8 mouse cellular contexts compared by ENCODE assay signal in the genomic region with DNA sequence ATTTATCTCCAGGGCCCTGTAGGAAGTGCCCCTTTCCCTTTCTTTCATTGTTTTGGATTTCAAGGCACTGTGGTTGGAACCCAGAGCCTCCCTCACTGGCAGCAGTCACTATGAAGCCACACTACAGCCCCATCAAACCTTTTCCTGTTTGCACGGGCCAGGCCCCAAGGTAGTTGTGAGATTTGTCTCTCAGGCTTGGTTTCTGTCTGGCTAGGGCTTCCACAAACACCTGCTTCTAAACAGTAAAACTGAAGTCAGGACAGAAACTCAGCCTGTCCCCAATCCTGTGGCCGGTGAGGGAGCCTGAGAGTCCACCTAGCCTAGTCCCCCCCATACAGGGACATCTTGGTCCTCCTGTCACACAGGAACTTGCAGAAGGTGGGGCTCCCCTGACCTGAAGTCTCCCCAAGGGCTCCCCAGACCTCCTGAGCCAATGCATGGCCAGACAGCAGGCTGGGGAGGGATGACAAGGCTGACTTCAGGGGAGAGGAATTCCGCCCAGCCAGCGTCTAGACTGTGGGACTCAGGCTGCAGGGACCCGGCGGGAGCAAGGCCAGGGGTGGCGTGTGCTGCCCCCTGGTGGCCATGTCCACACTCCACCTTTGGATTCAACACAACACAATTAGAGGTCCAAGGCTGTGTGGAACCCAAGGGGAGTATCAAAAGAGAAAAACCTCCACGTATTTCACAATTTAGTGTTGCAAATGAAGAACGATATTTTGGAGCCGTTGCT. TPM values are rescaled to one million over a fixed set of nuclear protein-coding genes. Genes with fewer than 3 reads are reported as not detected.
A peak's percentile ranks its signal among the peaks of the same experiment; 100 is the strongest.
DNase-seq lines count a peak whose midpoint lies in the region; ATAC-seq and TF ChIP-seq lines count a peak whose summit lies in the region.

No protein-coding gene starts in this region.

- H3K27ac ChIP-seq in heart, embryonic 15.5 days: peak overlapping the region; percentile 66
- no peak overlapping the region for H3K27ac ChIP-seq in kidney, postnatal 0 days
- H3K27ac ChIP-seq in lung, embryonic 15.5 days: peak overlapping the region; percentile 66

- no peak overlapping the region for H3K4me2 ChIP-seq in heart, embryonic 15.5 days
- no peak overlapping the region for H3K4me2 ChIP-seq in kidney, postnatal 0 days (ENCODE audit: low read length)
- H3K4me2 ChIP-seq in lung, embryonic 15.5 days: no peak overlapping the region

- H3K27me3 ChIP-seq in E14TG2a.4 (ENCODE audit: insufficient read depth, low read length): peaks cover 38% of the 10 kb centered on the region
- peaks cover 29% of the 10 kb centered on the region for H3K27me3 ChIP-seq in heart, embryonic 15.5 days
- H3K27me3 ChIP-seq in kidney, postnatal 0 days (ENCODE audit: insufficient read depth, low read length): peaks cover 5% of the 10 kb centered on the region; the same call in 1 of the 2 replicates
- H3K27me3 ChIP-seq in lung, embryonic 15.5 days: peaks cover 41% of the 10 kb centered on the region

- TF ChIP-seq POLR2A in brain, embryonic 14.5 days (IDR thresholded peaks at IDR 0.05; ENCODE audit: borderline replicate concordance, extremely low read depth, insufficient read depth, insufficient read length, poor library complexity, severe bottlenecking): no peak

- H3K36me3 ChIP-seq in E14TG2a.4 (ENCODE audit: insufficient read depth, low read length): no peaks in the 10 kb centered on the region
- no peaks in the 10 kb centered on the region for H3K36me3 ChIP-seq in heart, embryonic 15.5 days
- H3K36me3 ChIP-seq in kidney, postnatal 0 days (ENCODE audit: insufficient read depth, low read length): no peaks in the 10 kb centered on the region
- no peaks in the 10 kb centered on the region for H3K36me3 ChIP-seq in lung, embryonic 15.5 days

- ATAC-seq in erythroblast, adult 5-6 weeks (replicated peaks; ENCODE audit: low FRiP score, poor library complexity, severe bottlenecking): peak; percentile 73
- ATAC-seq in heart, embryonic 15.5 days (replicated peaks; ENCODE audit: insufficient number of reproducible peaks, insufficient read depth, low FRiP score, low read depth): peak; percentile 88
- ATAC-seq in kidney, postnatal 0 days (replicated peaks; ENCODE audit: low FRiP score, low read depth): peak; percentile 73
- peak; percentile 93 for ATAC-seq in lung, embryonic 15.5 days (ENCODE audit: borderline replicate concordance, extremely low read depth, low FRiP score, low TSS enrichment)
- peak; percentile 64 for ATAC-seq in neutrophil, adult 5-6 weeks (ENCODE audit: extremely low read depth, insufficient number of reproducible peaks, low FRiP score, poor library complexity, severe bottlenecking)

- H3K9ac ChIP-seq in heart, embryonic 15.5 days: no peak overlapping the region
- no peak overlapping the region for H3K9ac ChIP-seq in kidney, postnatal 0 days (ENCODE audit: low read depth, low read length)
- no peak overlapping the region for H3K9ac ChIP-seq in lung, embryonic 15.5 days

- no peaks in the 10 kb centered on the region for H3K9me3 ChIP-seq in E14TG2a.4 (ENCODE audit: low read length)
- H3K9me3 ChIP-seq in heart, embryonic 15.5 days (replicated peaks): no peaks in the 10 kb centered on the region
- H3K9me3 ChIP-seq in kidney, postnatal 0 days (replicated peaks; ENCODE audit: low read length): no peaks in the 10 kb centered on the region
- no peaks in the 10 kb centered on the region for H3K9me3 ChIP-seq in lung, embryonic 15.5 days

- peak; percentile 86 for DNase-seq in brain, embryonic 14.5 days (ENCODE audit: low read depth)
- peak; percentile 96 for DNase-seq in kidney, postnatal 0 days (ENCODE audit: low spot score)
- peak; percentile 81 for DNase-seq in thymus, postnatal 0 days (ENCODE audit: low spot score)

- no peak overlapping the region for H3K4me3 ChIP-seq in E14TG2a.4 (replicated peaks; ENCODE audit: low read length)
- no peak overlapping the region for H3K4me3 ChIP-seq in heart, embryonic 15.5 days
- H3K4me3 ChIP-seq in kidney, postnatal 0 days (replicated peaks; ENCODE audit: low read depth, low read length): no peak overlapping the region
- no peak overlapping the region for H3K4me3 ChIP-seq in lung, embryonic 15.5 days

- TF ChIP-seq CTCF in E14TG2a.4 (conservative IDR thresholded peaks at IDR 0.05; ENCODE audit: low read length): peak; percentile 74
- TF ChIP-seq CTCF in brain, embryonic 14.5 days (IDR thresholded peaks at IDR 0.05; ENCODE audit: borderline replicate concordance, extremely low read depth, insufficient read depth, insufficient read length): peak; percentile 96
- TF ChIP-seq CTCF in kidney, postnatal 0 days (IDR thresholded peaks at IDR 0.05; ENCODE audit: low read depth): peak; percentile 98

- 9% methylated on average over 10 of the region's 10 CpGs for WGBS in heart, embryonic 15.5 days
- WGBS in kidney, postnatal 0 days: 10% methylated on average over 10 of the region's 10 CpGs
- 9% methylated on average over 10 of the region's 10 CpGs for WGBS in lung, embryonic 15.5 days

- peaks cover 37% of the 10 kb centered on the region for H3K4me1 ChIP-seq in E14TG2a.4 (replicated peaks; ENCODE audit: low read depth, low read length)
- H3K4me1 ChIP-seq in heart, embryonic 15.5 days (replicated peaks): peaks cover 26% of the 10 kb centered on the region
- H3K4me1 ChIP-seq in kidney, postnatal 0 days (replicated peaks; ENCODE audit: insufficient read depth, low read length): peaks cover 7% of the 10 kb centered on the region; the same call in 1 of the 2 replicates
- H3K4me1 ChIP-seq in lung, embryonic 15.5 days: peaks cover 20% of the 10 kb centered on the region

RNA-seq across cellular contexts. Expression of gene Gng7, which starts 26.9 kb away (rescaled TPM):
- 13.3 and 13.6 TPM in 2 replicates for polyA plus RNA-seq in brain, embryonic 14.5 days (2012; rRNA removed)
- total RNA-seq in erythroblast, adult 5-6 weeks (2015; ENCODE audit: low replicate concordance): not detected in 2 replicates
- not detected in 2 replicates for total RNA-seq in erythroblast, adult 5-6 weeks (2017; ENCODE audit: low replicate concordance)
- 1.1 and 1.9 TPM in 2 replicates for polyA plus RNA-seq in heart, embryonic 15.5 days (2015; fragmentation: Nextera tagmentation; extraction: Ambion mirVana)
- 3.4 TPM in 2 replicates for polyA plus RNA-seq in kidney, postnatal 0 days (2015; fragmentation: Nextera tagmentation; extraction: Ambion mirVana)
- polyA plus RNA-seq in lung, embryonic 15.5 days (2015; fragmentation: Nextera tagmentation; extraction: Ambion mirVana): 5.3 and 6.6 TPM in 2 replicates
- total RNA-seq in neutrophil, adult 5-6 weeks (2017): not detected in 2 replicates
- 1.5 and 1.8 TPM in 2 replicates for polyA plus RNA-seq in thymus, postnatal 0 days (2015; fragmentation: Nextera tagmentation; extraction: Ambion mirVana)

RNA-seq across cellular contexts. Expression of gene Diras1, which starts 37.6 kb away (rescaled TPM):
- 41.5 and 66.5 TPM in 2 replicates for polyA plus RNA-seq in brain, embryonic 14.5 days (2012; rRNA removed)
- total RNA-seq in erythroblast, adult 5-6 weeks (2015; ENCODE audit: low replicate concordance): not detected in 2 replicates
- not detected in 2 replicates for total RNA-seq in erythroblast, adult 5-6 weeks (2017; ENCODE audit: low replicate concordance)
- 0.29 TPM in 1 of 2 replicates, not detected in the other for polyA plus RNA-seq in heart, embryonic 15.5 days (2015; fragmentation: Nextera tagmentation; extraction: Ambion mirVana)
- polyA plus RNA-seq in kidney, postnatal 0 days (2015; fragmentation: Nextera tagmentation; extraction: Ambion mirVana): 0.11 TPM in 1 of 2 replicates, not detected in the other
- 0.11 and 0.30 TPM in 2 replicates for polyA plus RNA-seq in lung, embryonic 15.5 days (2015; fragmentation: Nextera tagmentation; extraction: Ambion mirVana)
- not detected in 2 replicates for total RNA-seq in neutrophil, adult 5-6 weeks (2017)
- polyA plus RNA-seq in thymus, postnatal 0 days (2015; fragmentation: Nextera tagmentation; extraction: Ambion mirVana): 0.04 TPM in 1 of 2 replicates, not detected in the other

RNA-seq across cellular contexts. Expression of gene Slc39a3, which starts 49.4 kb away (rescaled TPM):
- 70.0 and 77.9 TPM in 2 replicates for polyA plus RNA-seq in brain, embryonic 14.5 days (2012; rRNA removed)
- 2.1 and 2.5 TPM in 2 replicates for total RNA-seq in erythroblast, adult 5-6 weeks (2015; ENCODE audit: low replicate concordance)
- total RNA-seq in erythroblast, adult 5-6 weeks (2017; ENCODE audit: low replicate concordance): 2.7 and 3.8 TPM in 2 replicates
- 7.1 and 11.8 TPM in 2 replicates for polyA plus RNA-seq in heart, embryonic 15.5 days (2015; fragmentation: Nextera tagmentation; extraction: Ambion mirVana)
- 13.4 and 13.9 TPM in 2 replicates for polyA plus RNA-seq in kidney, postnatal 0 days (2015; fragmentation: Nextera tagmentation; extraction: Ambion mirVana)
- 17.2 and 20.5 TPM in 2 replicates for polyA plus RNA-seq in lung, embryonic 15.5 days (2015; fragmentation: Nextera tagmentation; extraction: Ambion mirVana)
- 8.6 and 19.5 TPM in 2 replicates for total RNA-seq in neutrophil, adult 5-6 weeks (2017)
- polyA plus RNA-seq in thymus, postnatal 0 days (2015; fragmentation: Nextera tagmentation; extraction: Ambion mirVana): 16.0 and 16.8 TPM in 2 replicates

RNA-seq across cellular contexts. Expression of gene Gadd45b, which starts 58.0 kb away (rescaled TPM):
- polyA plus RNA-seq in brain, embryonic 14.5 days (2012; rRNA removed): 8.4 and 8.5 TPM in 2 replicates
- total RNA-seq in erythroblast, adult 5-6 weeks (2015; ENCODE audit: low replicate concordance): 2.3 and 10.6 TPM in 2 replicates
- 3.2 and 4.9 TPM in 2 replicates for total RNA-seq in erythroblast, adult 5-6 weeks (2017; ENCODE audit: low replicate concordance)
- 30.8 and 34.1 TPM in 2 replicates for polyA plus RNA-seq in heart, embryonic 15.5 days (2015; fragmentation: Nextera tagmentation; extraction: Ambion mirVana)
- 17.4 and 20.8 TPM in 2 replicates for polyA plus RNA-seq in kidney, postnatal 0 days (2015; fragmentation: Nextera tagmentation; extraction: Ambion mirVana)
- polyA plus RNA-seq in lung, embryonic 15.5 days (2015; fragmentation: Nextera tagmentation; extraction: Ambion mirVana): 42.7 and 42.9 TPM in 2 replicates
- total RNA-seq in neutrophil, adult 5-6 weeks (2017): 59.9 and 63.2 TPM in 2 replicates
- polyA plus RNA-seq in thymus, postnatal 0 days (2015; fragmentation: Nextera tagmentation; extraction: Ambion mirVana): 19.0 and 21.7 TPM in 2 replicates

Comparison
In these comparisons a context has a peak if more than half of its experiments do, and no peak if none do; other contexts are left out.
1. RNA of gene Diras1, which starts 37.6 kb away (polyA plus RNA-seq): 41.5 to 66.5 TPM in brain, embryonic 14.5 days; 0.11 to 0.30 TPM in lung, embryonic 15.5 days, 0.11 TPM in kidney, postnatal 0 days, 0.04 TPM in thymus, postnatal 0 days and 0.29 TPM in heart, embryonic 15.5 days; every median in the first group is over 10 times any median in the second.
2. Peak in every context shown above with its lines, with median percentiles within 50 percentile points of each other: CTCF ChIP-seq, DNase-seq and ATAC-seq.